Mouse (Mus musculus): ENCODE measurements around the gene Isca2. TPM values are rescaled to one million over a fixed set of nuclear protein-coding genes. Genes with fewer than 3 reads are reported as not detected.

The Isca2 gene
- polyA plus RNA-seq, 1 experiment from 2014 or later, result 100.0 TPM

DNA sequence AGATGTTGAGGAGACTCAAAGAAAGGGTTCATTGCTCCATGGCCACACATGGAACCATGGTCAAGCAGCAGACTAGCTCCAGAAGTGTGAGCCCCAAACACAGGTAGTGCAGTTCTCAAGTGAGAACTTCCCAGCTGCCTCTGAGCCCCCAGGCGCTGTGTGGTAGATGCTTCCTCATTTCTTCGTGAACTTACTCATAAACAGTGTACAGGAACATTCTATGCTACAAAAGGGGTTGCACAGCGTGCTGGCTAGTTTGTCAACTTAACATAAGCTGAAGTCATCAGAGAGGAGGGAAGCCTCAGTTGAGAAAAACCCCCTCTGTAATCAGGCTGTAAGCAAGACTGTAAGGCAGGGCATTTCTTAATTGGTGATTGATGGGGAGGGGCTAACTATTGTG is 29.6 kb downstream of the Isca2 start:
- H3K4me3 ChIP-seq (replicated peaks), result no peak overlapping the region
- H3K36me3 ChIP-seq (replicated peaks), result no peaks in the 10 kb centered on the region
- H3K27ac ChIP-seq (replicated peaks), result no peak overlapping the region
- 22% methylated on average over 3 of the region's 3 CpGs for WGBS (ENCODE audit: insufficient replicate concordance)
- peaks cover 38% of the 10 kb centered on the region for H3K27me3 ChIP-seq
- no peak for ATAC-seq (ENCODE audit: insufficient read depth)
- H3K9me3 ChIP-seq (replicated peaks), result no peaks in the 10 kb centered on the region
- H3K4me1 ChIP-seq (replicated peaks), result no peaks in the 10 kb centered on the region; the same call in 1 of the 2 replicates
- no peak overlapping the region for H3K9ac ChIP-seq
- H3K4me2 ChIP-seq, result no peak overlapping the region

DNA sequence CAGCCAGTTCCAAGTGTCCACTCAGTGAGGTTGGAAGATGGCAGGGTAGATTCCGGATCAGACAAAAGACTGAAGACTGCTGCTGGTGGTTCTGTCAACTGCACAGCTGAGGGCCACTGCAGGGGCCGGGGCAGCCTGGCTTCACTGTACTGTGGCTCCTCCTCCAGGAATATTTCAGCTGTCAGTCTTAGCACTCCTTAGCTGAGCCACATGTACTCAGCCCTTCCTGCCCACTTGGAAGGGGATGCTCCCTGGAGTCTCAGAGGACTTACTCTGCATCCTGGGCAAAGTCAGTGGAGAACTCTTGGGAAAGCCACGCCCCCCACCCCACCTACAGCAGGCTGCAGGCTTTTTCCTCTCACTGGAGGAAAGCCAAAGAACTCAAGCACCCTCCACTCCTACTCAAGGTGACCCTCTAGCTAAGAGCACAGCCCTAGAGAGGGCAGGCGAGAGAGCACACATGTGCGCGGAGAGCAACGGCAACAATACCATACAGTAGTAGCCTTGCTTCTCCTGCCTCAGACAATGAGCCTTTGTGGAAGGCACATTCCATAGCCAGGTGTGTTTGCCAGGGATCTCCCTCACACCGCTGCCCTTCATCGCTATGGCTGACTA is 32.3 kb downstream of the Isca2 start:
- ATAC-seq (ENCODE audit: insufficient read depth), result no peak
- Histone ChIP-seq H3K4me3 (replicated peaks) (no peak overlapping the region), H3K4me1 (replicated peaks) (no peaks in the 10 kb centered on the region; the same call in 1 of the 2 replicates), H3K27ac (replicated peaks) (no peak overlapping the region), H3K4me2 (no peak overlapping the region), H3K27me3 (peaks cover 36% of the 10 kb centered on the region), H3K36me3 (replicated peaks) (no peaks in the 10 kb centered on the region), H3K9me3 (replicated peaks) (no peaks in the 10 kb centered on the region), H3K9ac (no peak overlapping the region)
- 60% methylated on average over 9 of the region's 9 CpGs for WGBS (ENCODE audit: insufficient replicate concordance)

DNA sequence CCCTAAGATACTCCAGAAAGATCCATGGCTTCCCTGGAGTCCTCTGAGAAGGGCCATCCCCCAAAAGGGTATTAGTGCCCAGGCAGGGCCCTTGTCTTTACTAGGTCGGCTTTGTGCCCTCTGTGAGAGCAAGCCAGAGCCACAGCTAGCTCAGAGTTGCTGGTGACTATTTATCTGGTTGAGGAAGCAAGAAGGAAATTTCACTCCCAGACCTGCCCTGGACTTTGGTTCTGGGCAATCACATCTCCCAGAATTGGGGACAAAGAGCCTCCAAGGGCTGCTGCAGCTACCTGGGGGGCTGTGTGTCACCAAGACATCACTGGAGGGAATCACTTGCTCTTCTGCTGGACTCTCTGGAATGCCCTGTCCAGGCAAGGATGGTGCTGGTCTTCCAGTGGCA is 33.0 kb downstream of the Isca2 start:
- no peak overlapping the region for H3K9ac ChIP-seq
- 52% methylated on average over 1 of the region's 1 CpGs for WGBS (ENCODE audit: insufficient replicate concordance)
- no peaks in the 10 kb centered on the region for H3K9me3 ChIP-seq (replicated peaks)
- no peak overlapping the region for H3K4me3 ChIP-seq (replicated peaks)
- no peak overlapping the region for H3K27ac ChIP-seq (replicated peaks)
- H3K27me3 ChIP-seq, result peaks cover 30% of the 10 kb centered on the region
- H3K4me2 ChIP-seq, result no peak overlapping the region
- H3K4me1 ChIP-seq (replicated peaks), result no peaks in the 10 kb centered on the region; the same call in 1 of the 2 replicates
- ATAC-seq (ENCODE audit: insufficient read depth), result no peak
- no peaks in the 10 kb centered on the region for H3K36me3 ChIP-seq (replicated peaks)

DNA sequence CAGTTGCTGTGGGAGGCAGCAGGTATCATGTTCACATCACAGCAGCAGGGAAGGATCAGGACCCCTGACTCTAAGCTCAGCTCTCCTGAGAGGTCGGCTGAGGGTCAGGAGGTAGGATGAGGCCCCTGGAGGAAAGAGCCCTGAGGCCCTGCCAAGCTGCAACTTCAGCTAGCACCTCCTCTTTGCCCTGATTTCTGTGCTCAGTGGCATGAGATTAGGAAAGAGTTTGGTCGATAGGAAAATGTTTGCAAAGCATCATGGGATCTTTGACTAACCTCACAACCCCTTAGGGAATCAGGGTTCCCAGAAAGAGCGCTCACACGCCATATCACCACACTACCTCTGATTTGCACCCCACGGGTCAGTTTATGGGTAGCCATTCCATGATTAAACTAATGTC is 33.7 kb downstream of the Isca2 start:
- 52% methylated on average over 5 of the region's 5 CpGs for WGBS (ENCODE audit: insufficient replicate concordance)
- Histone ChIP-seq H3K4me1 (replicated peaks) (no peaks in the 10 kb centered on the region; the same call in 1 of the 2 replicates), H3K4me2 (no peak overlapping the region), H3K36me3 (replicated peaks) (no peaks in the 10 kb centered on the region), H3K27ac (replicated peaks) (no peak overlapping the region), H3K4me3 (replicated peaks) (no peak overlapping the region), H3K27me3 (peaks cover 26% of the 10 kb centered on the region), H3K9me3 (replicated peaks) (no peaks in the 10 kb centered on the region), H3K9ac (no peak overlapping the region)
- ATAC-seq (ENCODE audit: insufficient read depth), result no peak

DNA sequence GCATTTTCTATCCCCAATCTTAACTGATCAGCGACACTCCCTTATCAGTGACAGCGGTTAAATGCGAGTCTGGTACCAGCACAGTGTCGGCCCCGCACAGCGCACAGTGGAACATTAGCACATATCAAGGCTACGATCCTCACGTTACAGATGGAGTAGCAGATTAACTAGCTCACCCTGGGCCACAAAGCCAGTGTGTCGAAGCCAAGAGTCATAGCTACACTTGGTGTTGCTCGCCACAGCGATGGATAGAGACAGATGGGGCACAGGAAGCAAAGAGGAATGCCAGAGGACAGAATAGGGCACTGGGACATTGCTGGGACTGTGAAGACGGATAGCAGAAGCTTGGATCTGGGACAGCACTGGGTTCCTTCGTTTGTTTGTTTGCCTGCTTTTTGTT is 34.3 kb downstream of the Isca2 start:
- Histone ChIP-seq H3K36me3 (replicated peaks) (no peaks in the 10 kb centered on the region), H3K4me1 (replicated peaks) (no peaks in the 10 kb centered on the region; the same call in 1 of the 2 replicates), H3K4me2 (no peak overlapping the region), H3K27me3 (peaks cover 24% of the 10 kb centered on the region), H3K4me3 (replicated peaks) (no peak overlapping the region), H3K27ac (replicated peaks) (no peak overlapping the region), H3K9me3 (replicated peaks) (no peaks in the 10 kb centered on the region), H3K9ac (no peak overlapping the region)
- 66% methylated on average over 13 of the region's 13 CpGs for WGBS (ENCODE audit: insufficient replicate concordance)
- no peak for ATAC-seq (ENCODE audit: insufficient read depth)

DNA sequence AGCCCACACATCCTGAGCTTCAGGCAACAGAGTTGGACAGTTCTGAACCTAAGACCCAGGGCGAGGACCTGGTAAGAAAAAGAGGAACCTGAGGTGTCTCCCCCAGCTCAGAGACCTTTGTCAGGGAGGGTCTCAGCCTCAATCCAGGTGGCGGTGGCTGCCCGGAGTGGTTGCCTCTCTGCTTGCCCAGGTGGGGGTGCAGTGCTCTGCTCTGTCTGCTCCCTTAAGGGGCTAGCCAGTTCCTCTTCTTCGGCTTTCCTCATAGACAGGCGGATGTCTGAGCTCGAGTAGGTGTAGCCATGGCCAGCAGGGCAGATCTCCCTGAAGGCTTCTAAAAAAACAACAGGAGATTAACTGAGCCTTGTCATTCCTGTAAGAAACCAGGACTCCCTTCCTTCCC is 36.0 kb downstream of the Isca2 start:
- Histone ChIP-seq H3K4me1 (replicated peaks) (no peaks in the 10 kb centered on the region; the same call in 1 of the 2 replicates), H3K9me3 (replicated peaks) (no peaks in the 10 kb centered on the region), H3K4me3 (replicated peaks) (no peak overlapping the region), H3K27me3 (peaks cover 24% of the 10 kb centered on the region), H3K4me2 (no peak overlapping the region), H3K9ac (no peak overlapping the region), H3K27ac (replicated peaks) (no peak overlapping the region), H3K36me3 (replicated peaks) (no peaks in the 10 kb centered on the region)
- 27% methylated on average over 6 of the region's 6 CpGs for WGBS (ENCODE audit: insufficient replicate concordance)
- ATAC-seq (ENCODE audit: insufficient read depth), result no peak

DNA sequence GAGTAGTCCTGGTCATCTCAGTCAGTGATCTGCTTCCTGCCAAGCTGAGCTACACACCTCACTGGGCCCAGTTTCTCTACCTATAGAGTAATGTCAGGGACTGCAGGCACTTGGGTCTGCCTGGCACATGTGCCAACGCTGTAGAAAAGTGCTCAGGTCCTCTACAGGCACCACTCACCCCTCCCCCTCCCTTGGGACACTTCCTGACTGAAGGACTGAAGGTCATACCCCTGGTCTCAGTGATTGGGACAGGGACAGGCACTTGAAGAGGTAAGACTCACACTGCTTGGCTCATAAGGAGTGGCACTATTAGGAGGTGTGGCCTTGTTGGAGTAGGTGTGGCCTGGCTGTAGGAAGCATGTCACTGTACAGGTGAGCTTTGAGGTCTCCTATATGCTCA is 37.8 kb downstream of the Isca2 start:
- H3K36me3 ChIP-seq (replicated peaks), result no peaks in the 10 kb centered on the region
- H3K9ac ChIP-seq, result no peak overlapping the region
- H3K9me3 ChIP-seq (replicated peaks), result no peaks in the 10 kb centered on the region
- no peaks in the 10 kb centered on the region; the same call in 1 of the 2 replicates for H3K4me1 ChIP-seq (replicated peaks)
- no peak overlapping the region for H3K4me3 ChIP-seq (replicated peaks)
- H3K4me2 ChIP-seq, result no peak overlapping the region
- peaks cover 17% of the 10 kb centered on the region; the same call in 1 of the 2 replicates for H3K27me3 ChIP-seq
- H3K27ac ChIP-seq (replicated peaks), result no peak overlapping the region
- ATAC-seq (ENCODE audit: insufficient read depth), result no peak
- WGBS (ENCODE audit: insufficient replicate concordance), result 38% methylated on average over 1 of the region's 1 CpGs

DNA sequence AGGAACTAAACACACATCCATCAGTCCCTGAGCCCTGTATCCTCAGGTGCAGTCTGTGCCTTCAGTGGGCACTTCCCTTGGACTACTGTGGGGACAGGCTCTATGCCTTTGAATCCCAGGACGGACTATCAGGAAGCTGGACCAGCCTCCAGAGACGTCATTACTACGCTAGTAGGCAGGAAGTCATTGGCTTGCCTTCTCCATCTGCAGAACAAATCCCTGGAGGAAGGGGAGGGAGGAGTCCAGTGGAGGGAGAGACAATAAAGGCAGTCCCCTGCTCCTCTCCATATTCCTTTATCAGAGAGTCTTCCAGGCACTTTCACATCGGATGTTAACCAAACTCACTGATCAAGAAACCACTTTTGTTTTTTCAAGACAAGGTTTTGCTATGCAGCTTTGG is 38.5 kb downstream of the Isca2 start:
- ATAC-seq (ENCODE audit: insufficient read depth), result no peak
- peaks cover 16% of the 10 kb centered on the region; the same call in 1 of the 2 replicates for H3K27me3 ChIP-seq
- no peak overlapping the region for H3K4me2 ChIP-seq
- no peaks in the 10 kb centered on the region for H3K9me3 ChIP-seq (replicated peaks)
- H3K4me1 ChIP-seq (replicated peaks), result peaks cover 3% of the 10 kb centered on the region; the same call in 1 of the 2 replicates
- H3K9ac ChIP-seq, result no peak overlapping the region
- H3K36me3 ChIP-seq (replicated peaks), result no peaks in the 10 kb centered on the region
- WGBS (ENCODE audit: insufficient replicate concordance), result 37% methylated on average over 4 of the region's 4 CpGs
- no peak overlapping the region for H3K27ac ChIP-seq (replicated peaks)
- no peak overlapping the region for H3K4me3 ChIP-seq (replicated peaks)

DNA sequence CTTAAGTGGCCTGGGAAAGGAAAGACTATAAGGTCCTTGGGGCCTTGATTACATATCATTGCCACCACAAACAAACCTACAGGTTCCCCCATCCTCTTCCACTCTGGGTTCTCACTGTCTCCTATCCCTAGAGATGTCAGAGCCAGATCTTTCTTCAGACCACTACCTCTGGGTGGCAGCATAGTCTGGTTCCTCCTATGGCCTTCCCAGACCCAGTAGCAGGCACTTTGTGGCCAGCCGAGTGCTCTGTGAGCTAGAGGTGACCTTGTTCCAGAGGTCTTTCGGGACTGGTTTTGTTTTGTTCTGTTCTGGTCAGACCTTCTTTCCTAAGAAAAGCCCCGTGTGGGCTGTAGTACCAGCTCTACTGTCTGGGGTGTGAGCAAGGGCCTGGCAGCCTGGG is 39.0 kb downstream of the Isca2 start:
- no peak overlapping the region for H3K9ac ChIP-seq
- H3K27ac ChIP-seq (replicated peaks), result no peak overlapping the region
- no peak overlapping the region for H3K4me3 ChIP-seq (replicated peaks)
- H3K9me3 ChIP-seq (replicated peaks), result no peaks in the 10 kb centered on the region
- peaks cover 15% of the 10 kb centered on the region; the same call in 1 of the 2 replicates for H3K27me3 ChIP-seq
- WGBS (ENCODE audit: insufficient replicate concordance), result 39% methylated on average over 3 of the region's 3 CpGs
- peaks cover 3% of the 10 kb centered on the region; the same call in 1 of the 2 replicates for H3K4me1 ChIP-seq (replicated peaks)
- ATAC-seq (ENCODE audit: insufficient read depth), result no peak
- H3K36me3 ChIP-seq (replicated peaks), result no peaks in the 10 kb centered on the region
- no peak overlapping the region for H3K4me2 ChIP-seq

DNA sequence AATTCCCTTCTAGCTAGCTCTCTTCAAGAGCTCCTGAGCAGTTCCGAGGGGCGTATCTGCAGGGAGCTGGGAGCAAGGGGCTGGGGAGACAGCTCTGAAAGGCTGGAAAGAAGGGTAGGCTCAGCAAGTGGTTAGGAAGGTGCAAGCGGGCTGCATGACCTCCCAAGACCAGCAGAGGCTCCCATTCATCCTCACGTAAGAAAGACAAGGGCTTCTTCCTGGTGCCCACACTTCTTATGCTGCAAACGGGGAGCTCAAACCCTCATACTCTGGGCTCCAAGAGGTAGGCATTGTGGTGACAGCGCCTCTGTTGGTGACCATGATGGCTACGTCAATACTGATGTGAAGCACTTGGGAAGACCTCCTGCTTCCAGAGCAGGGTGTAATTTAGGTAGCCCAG is 40.7 kb downstream of the Isca2 start:
- Histone ChIP-seq H3K27ac (replicated peaks) (no peak overlapping the region), H3K4me1 (replicated peaks) (peaks cover 13% of the 10 kb centered on the region), H3K27me3 (peaks cover 4% of the 10 kb centered on the region; the same call in 1 of the 2 replicates), H3K4me3 (replicated peaks) (no peak overlapping the region), H3K4me2 (no peak overlapping the region), H3K9me3 (replicated peaks) (no peaks in the 10 kb centered on the region), H3K9ac (no peak overlapping the region), H3K36me3 (replicated peaks) (no peaks in the 10 kb centered on the region)
- WGBS (ENCODE audit: insufficient replicate concordance), result 37% methylated on average over 7 of the region's 7 CpGs
- no peak for ATAC-seq (ENCODE audit: insufficient read depth)

DNA sequence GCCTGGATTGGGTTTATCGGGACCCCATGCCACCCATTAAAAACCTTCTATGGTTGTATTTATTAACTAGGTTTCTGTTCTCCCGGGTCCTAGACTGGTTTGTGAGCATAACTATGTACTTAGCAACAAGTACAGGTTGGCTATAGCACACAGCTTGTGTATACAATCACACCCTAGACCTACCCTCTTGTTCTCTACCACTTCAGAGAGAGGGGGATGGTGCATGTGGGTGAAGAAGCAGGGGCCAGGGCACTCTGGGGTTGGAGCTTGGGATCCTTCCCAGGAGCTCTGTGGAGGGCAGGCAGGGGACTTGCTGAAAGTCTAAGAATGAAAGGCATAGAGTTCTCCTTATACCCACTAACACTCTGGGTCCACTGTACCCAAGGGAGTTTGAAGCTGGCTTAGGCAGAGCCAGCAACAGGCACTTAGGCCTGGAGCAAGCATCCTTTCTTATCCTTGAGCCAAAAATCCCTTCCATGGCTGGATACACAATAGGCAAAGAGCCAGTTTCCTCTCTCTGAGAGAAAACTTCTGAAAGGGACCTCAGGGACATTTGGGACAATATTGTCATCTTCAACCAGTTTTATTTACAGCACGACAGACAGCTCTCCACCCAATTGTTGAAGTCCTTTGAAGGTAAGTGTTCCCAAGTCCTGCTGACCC is 41.7 kb downstream of the Isca2 start:
- H3K36me3 ChIP-seq (replicated peaks), result no peaks in the 10 kb centered on the region
- WGBS (ENCODE audit: insufficient replicate concordance), result 56% methylated on average over 3 of the region's 3 CpGs
- H3K4me1 ChIP-seq (replicated peaks), result peaks cover 23% of the 10 kb centered on the region
- H3K27me3 ChIP-seq, result no peaks in the 10 kb centered on the region
- no peak overlapping the region for H3K27ac ChIP-seq (replicated peaks)
- H3K4me3 ChIP-seq (replicated peaks), result no peak overlapping the region
- ATAC-seq (ENCODE audit: insufficient read depth), result no peak
- no peak overlapping the region for H3K9ac ChIP-seq
- no peaks in the 10 kb centered on the region for H3K9me3 ChIP-seq (replicated peaks)
- H3K4me2 ChIP-seq, result no peak overlapping the region

All from liver, embryonic 15.5 days (tissue).